Mouse (Mus musculus) ovary, postnatal 10 days (tissue): ENCODE data around the gene Hrasls5.

Source experiments
- DNase-seq: peaks from one replicate; pipeline ENCODE4 v3.0.0; 2022; ENCODE audit warnings: low spot score

The Hrasls5 gene

DNA sequence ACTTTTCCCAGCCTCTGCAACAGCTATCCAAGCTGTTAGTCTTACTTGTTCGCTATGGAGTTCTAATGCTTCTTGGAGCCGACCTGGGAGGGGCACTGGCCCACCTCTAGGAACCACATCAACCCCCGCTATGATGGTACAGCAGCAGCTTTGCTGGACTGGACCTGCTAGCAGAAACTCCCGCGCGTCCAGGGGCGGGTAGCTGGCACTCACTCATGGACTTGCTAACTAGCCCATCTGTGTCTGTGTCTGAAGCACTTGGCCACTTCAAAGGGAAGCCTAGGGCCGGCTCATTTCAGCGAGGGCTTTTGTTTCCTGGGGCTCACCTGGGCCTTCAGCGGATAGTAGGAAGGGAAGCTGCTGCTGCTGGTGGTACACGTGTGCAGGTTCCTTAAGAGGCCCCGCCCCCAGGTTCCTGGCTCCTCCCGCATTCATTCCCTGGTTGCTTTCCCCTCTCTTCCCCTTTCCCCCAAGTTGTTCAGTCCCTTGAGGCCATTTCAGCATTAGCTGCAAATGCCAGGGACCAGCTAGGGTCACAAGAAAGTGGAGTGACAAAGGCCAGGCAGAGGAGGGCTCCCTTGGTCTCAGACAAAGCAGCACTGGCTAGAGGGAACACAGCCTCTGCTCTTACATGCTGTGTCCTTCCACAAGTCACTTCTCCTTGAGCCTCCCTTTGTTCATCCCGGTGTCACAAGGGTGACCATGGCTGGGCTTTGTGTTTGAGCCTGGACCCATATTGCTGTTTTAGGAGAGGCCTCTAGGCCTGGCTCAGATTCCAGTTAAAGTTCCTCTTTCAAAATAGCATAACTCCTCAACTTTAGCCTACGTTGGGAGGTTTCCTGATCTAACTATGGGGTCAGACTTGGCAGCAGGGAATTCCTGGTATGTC lies 5.3 kb upstream of the Hrasls5 start, which contains the start of gene Lgals12:
Gene Lgals12 (minus strand): TSS at position 393 of the 889 bp plus-strand sequence.
- no peak for DNase-seq

DNA sequence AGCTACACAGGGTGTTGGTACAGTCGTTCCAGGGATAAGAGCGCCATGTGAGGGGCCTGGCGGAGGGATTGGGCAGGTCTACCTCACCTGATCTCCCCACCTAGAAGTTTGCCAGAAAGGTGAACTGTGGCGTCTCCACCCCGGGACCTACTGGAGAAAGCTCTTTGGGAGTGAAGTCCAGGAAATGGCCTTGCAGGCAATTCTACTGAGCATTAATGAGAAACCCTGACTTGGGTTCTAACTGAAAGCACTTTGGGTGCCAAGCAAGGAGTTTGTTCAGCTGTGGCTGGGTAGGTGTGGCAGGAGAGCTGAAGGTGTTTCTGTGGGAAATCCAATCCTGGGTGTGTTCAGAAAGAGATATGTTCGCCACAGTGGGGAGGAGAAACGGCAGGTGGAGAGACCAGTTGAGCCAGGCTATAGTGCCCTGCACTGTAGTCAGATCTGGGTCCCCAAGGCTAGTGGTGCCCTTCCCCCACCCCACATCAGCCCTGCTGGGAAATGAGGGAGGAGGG lies 4.6 kb upstream of the Hrasls5 start:
- DNase-seq, result no peak

DNA sequence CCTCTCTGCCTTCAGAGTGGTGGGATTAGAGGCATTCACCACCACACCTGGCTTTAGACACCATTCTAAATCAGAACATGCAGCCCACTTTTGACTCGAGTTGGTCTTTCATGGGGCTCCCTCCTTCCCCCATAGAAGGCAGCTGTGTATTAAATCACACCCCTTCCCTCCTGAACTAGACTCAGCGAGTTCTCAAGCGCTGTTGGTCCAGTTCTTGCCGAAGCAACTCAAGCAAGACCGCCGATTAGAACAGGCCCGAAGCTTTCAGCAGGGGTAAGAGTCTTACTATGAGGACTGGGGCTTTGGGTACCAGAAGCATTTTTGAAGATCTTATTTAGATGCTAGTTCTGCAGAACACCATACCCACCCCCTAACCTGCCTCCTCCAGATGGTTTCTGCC lies 810 bp downstream of the Hrasls5 start:
- no peak for DNase-seq

DNA sequence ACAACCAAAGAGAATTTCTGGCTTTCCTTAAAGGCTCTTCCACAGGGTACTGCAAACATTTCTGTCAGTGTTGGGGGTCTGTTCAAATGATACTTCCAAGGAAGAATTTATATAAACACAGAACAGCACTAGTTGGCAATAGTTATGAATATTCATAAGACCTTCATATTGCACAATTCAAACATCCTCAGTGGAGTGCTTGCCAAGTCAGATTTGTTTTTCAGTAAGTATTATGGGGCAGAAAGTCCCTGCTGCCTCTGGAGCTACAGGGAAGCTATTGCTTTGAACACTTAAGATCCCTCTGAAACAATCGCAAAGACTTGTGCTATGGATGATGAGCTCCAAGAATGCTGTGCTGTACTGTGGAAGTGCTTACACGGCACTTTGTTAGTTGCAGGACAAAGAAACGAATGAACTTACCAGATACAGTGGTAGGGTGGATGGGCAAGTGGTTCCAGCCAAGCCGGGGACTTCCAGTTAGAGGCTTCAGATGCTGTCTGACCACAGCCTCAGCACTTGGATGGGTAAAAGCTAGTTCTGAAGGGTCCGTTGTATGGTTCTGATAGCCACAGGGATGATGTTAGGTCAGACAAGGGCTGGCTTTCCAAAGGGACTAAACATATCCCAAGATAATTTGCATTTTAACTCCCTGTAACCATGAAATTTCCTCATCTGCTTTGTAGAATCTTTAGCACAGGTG lies 4.0 kb downstream of the Hrasls5 start:
- no peak for DNase-seq

DNA sequence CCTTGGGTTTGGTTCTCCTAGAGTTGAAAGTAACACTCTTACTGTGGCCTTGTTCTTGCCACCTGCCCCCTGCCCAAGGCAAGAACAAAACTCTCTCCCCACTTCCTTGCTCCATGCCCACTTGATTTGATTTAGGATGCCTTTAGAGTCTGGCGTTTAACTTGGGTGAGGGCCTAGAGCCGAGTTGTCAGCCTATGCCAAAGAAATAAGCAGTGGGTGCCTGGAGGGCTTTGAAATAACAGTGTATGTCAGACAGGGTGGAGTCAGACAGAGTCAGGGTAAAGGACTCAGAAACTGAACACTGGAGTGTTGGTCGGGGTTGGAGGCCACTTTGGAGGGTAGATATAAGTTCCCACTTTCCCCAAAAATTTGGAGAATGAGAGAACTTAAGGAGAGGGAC lies 4.7 kb downstream of the Hrasls5 start:
- DNase-seq, result no peak

DNA sequence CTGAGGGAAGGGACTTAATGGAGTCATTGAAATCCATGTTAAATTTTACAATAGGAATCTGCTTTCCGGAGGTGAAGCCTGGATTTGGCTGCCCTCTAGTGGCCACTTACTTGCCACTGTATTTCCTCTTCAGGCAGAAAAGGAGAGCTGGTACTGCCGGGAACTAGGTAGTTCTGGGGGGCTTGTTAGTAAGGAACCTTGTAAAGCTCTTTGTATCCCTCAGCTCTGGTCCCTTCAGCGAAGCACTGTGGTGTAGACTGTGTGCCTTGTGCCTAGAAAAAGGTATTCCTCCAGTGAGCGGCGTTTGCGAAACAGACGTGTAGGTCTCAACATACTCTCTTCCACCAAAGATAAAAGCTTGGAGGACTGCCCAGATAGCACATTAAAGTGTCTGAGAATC lies 5.4 kb downstream of the Hrasls5 start:
- no peak for DNase-seq

DNA sequence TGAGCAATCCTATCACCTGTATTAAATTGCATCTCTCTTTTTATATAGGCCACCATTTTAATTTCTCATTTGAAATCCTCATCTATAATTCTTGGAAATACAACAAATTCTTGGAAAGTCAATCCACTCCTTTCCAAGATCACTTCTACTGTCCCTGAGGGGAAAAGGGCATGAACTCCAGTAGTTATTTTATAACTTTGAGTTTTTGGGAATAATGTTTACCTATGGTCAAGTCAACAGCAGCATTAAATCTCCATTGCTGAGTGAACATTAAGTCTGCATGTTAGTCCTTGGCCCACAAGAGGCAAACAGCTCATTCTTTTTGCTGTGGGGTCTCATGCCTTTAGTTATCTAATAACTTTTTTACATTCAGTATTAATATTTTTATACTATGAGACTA lies 20.7 kb downstream of the Hrasls5 start:
- DNase-seq, result no peak

DNA sequence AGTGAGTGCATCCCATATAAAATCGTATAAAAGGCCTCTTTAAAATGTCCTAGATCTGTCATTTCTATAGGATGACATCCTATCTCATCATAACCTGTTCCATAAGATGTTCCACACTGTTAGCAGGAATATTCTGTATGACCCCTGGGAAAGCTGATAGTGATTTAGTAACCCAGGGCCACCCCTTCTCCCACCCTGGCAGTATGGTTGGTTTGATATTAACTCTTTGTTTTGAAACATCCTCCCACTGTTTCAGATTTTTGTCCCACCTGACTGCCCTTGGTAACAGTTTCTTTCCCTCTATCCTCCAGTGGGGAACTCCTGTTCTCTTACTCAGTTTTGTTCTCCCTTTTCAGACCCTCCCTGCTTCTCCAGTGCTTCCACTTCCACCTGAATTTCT lies 21.4 kb downstream of the Hrasls5 start:
- DNase-seq, result no peak

DNA sequence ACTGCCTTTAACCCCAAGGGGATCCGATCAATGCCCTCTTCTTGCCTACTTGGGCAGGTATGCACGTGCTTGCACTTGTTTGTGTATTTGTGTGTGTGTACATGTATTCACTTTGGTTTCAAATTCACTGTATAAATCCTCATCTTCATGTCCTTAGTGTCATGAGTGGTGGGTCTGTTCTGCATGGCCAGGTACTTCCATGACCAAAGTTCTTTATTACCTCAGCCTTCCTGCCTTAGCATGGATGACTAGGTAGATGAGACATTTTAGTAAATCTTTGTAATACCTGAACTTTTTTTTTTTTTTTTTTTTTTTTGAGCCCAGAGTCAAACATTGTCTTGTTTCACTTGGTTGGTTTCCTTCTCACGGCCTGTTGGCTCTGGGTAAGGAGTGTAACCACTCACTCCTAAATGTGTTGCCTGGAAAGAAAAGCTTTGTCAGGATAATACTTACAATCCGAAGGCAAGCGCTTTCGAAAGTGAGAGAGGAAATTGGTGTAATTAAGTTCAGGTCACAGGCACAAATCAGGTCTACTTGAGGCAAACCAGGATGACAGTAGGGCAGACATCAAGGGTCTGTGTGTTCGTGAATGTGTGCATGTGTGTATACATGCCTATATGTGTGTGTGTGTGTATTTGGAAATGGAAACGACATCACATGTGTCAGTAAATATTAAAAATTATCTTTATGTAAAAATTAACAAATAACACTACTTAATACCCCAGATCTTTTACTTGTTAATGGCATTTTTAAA lies 36.7 kb downstream of the Hrasls5 start:
- DNase-seq, result no peak

DNA sequence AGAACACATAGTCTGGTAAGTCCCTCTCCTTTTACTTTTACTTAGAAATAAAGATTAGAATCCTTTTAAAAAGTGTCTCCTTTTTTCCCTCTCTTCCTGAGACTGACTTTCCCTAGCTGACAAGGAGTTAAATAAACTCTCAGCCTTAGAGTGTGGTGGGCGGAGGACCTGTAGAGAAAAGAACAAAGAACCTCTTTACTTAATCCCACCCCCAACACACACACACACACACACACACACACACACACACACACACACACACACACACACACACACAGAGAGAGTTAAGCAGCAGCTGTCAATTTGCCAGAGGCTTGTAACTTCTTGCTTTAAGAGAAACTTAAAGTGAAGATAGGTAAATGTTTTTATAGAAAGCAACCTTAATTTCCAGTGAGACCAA lies 59.7 kb downstream of the Hrasls5 start:
- DNase-seq, result no peak

DNA sequence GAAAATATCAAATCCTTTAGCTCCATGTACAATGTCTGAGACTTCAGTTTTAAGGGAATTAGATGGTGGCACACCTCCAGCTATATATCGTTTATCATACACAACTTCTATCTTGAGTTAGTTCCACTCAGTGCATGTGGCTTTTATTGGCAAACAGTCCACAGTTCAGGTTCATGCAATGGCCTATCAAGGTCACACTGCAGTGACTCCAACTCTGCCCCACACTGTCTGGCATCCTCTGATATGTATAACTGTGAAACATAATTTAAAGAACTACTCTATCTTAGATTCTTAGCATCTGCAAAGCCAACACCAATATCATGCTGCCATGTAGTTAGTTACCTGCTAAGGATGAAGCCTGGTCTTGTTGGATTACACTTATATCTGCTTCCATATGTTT lies 75.6 kb downstream of the Hrasls5 start:
- DNase-seq, result no peak
